Mouse (Mus musculus): ENCODE measurements around the gene Gmpr.

- no peak for TF ChIP-seq POLR2A (IDR thresholded peaks at IDR 0.05; ENCODE audit: low read depth, low read length)
- TF ChIP-seq CTCF (IDR thresholded peaks at IDR 0.05; ENCODE audit: borderline replicate concordance, insufficient read depth, low read length), result no peak
Observed at GRCm38 (mm10) chr13:45473311-45473710, 33.9 kb upstream of the Gmpr start.
